ENCODE assay signal across 21 mouse cellular contexts in the genomic region with DNA sequence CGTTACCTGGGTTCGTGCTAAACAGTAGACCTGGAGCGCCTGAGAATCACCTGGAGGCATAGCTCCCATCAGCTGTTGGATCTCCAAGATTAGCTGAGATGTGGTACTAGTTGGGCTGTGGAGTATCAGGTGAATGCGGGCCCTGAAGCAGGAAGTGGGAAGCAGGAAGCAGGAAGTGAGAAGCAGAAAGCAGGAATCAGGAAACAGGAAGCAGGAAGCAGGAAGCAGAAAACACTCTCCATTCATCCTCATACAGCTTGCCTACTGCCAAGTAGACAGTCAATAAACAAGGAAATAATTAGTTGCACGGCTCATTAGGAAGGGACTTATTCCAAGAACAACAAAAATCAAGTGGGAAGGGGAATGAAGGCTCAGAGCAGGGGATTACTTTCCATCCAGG.
A peak's percentile ranks its signal among the peaks of the same experiment; 100 is the strongest.
DNase-seq lines count a peak whose midpoint lies in the region; ATAC-seq and TF ChIP-seq lines count a peak whose summit lies in the region.
"Had no signal": no experiment of that assay in that cellular context is flagged by ENCODE, and none has a peak within 500 bp of the region (broad histone marks: within the 10 kb centered on the region; RNA-seq: fewer than 3 reads in every experiment).

No protein-coding gene starts in this region.

- H3K9me3 ChIP-seq in kidney, postnatal 0 days (replicated peaks; ENCODE audit: low read length): no peaks in the 10 kb centered on the region
- H3K9me3 ChIP-seq in CH12.LX (replicated peaks; ENCODE audit: low read length): peaks cover 3% of the 10 kb centered on the region

- no peak overlapping the region for H3K4me2 ChIP-seq in kidney, postnatal 0 days (ENCODE audit: low read length)
- no peak overlapping the region for H3K4me2 ChIP-seq in CH12.LX (ENCODE audit: insufficient read depth, low read depth, poor library complexity, severe bottlenecking)

- H3K9ac ChIP-seq in kidney, postnatal 0 days (ENCODE audit: low read depth, low read length): no peak overlapping the region
- H3K9ac ChIP-seq in CH12.LX (ENCODE audit: insufficient read depth, low read depth): no peak overlapping the region

- H3K79me2 ChIP-seq in CH12.LX (replicated peaks; ENCODE audit: control insufficient read depth, extremely low read depth, insufficient read depth, poor library complexity, severe bottlenecking): no peaks in the 10 kb centered on the region

- dilution Hi-C loops in CH12.LX (cut with MboI; ENCODE audit: extremely low pct_ligation_motif_present, extremely low pct_unique_long_range_greater_than_20kb, low sequenced_read_pairs): no loop called here

- H3K4me3 ChIP-seq in kidney, postnatal 0 days (replicated peaks; ENCODE audit: low read depth, low read length): no peak overlapping the region
- peak overlapping the region; percentile 79 for H3K4me3 ChIP-seq in testis, adult 2 months (ENCODE audit: control insufficient read depth, low read depth, low read length)
- no peak overlapping the region for H3K4me3 ChIP-seq in CH12.LX (replicated peaks in 1 of 3; ENCODE audit: low read depth in 2 of 3, low read length in 2 of 3, poor library complexity in 1 of 3)

- in situ Hi-C loops in CH12.LX (cut with MboI; ENCODE audit: low pct_ligation_motif_present, low pct_unique_long_range_greater_than_20kb, low sequenced_read_pairs): no loop called here

- ATAC-seq in kidney, postnatal 0 days (replicated peaks; ENCODE audit: low FRiP score, low read depth): no peak
- ATAC-seq: activated CD4-positive, CD25-positive, alpha-beta regulatory T cell, adult 4 months; CD4-positive, CD25-positive, alpha-beta regulatory T cell, adult 4 months; Patski had no signal

- H3K36me3 ChIP-seq in kidney, postnatal 0 days (ENCODE audit: insufficient read depth, low read length): no peaks in the 10 kb centered on the region
- H3K36me3 ChIP-seq in testis, adult 2 months (ENCODE audit: control insufficient read depth, insufficient read depth, low read length): no peaks in the 10 kb centered on the region
- H3K36me3 ChIP-seq in CH12.LX (replicated peaks in 1 of 2; ENCODE audit: control insufficient read depth in 1 of 2, insufficient read depth in 1 of 2, low read length in 1 of 2): no peaks in the 10 kb centered on the region
- H3K36me3 ChIP-seq: G1E had no signal

- no peak for TF ChIP-seq RAD21 in CH12.LX (IDR thresholded peaks at IDR 0.05; ENCODE audit: low read depth, low read length)

- WGBS in kidney, postnatal 0 days: 78% methylated on average over 5 of the region's 5 CpGs

- no peak for TF ChIP-seq EP300 in CH12.LX (IDR thresholded peaks at IDR 0.05; ENCODE audit: low read length)

- no peak for TF ChIP-seq POLR2A in testis, adult 2 months (IDR thresholded peaks at IDR 0.05; ENCODE audit: control insufficient read depth, low read depth, low read length)
- no peak for TF ChIP-seq POLR2A in CH12.LX (IDR thresholded peaks at IDR 0.05; ENCODE audit: low read depth, low read length)

- no peak for TF ChIP-seq CTCF in kidney, postnatal 0 days (IDR thresholded peaks at IDR 0.05; ENCODE audit: low read depth)
- no peak for TF ChIP-seq CTCF in testis, adult 2 months (IDR thresholded peaks at IDR 0.05; ENCODE audit: control insufficient read depth, insufficient read depth, insufficient replicate concordance, low read depth, low read length)
- TF ChIP-seq CTCF in CH12.LX (conservative IDR thresholded peaks at IDR 0.05 in 1 of 2, IDR thresholded peaks at IDR 0.05 in 1 of 2; ENCODE audit: low read depth in 2 of 2, low read length in 2 of 2): no peak

- no peak overlapping the region for H3K27ac ChIP-seq in kidney, postnatal 0 days
- no peak overlapping the region for H3K27ac ChIP-seq in testis, adult 2 months (ENCODE audit: control insufficient read depth, insufficient read depth, low read depth, low read length)
- H3K27ac ChIP-seq in CH12.LX (ENCODE audit: insufficient read depth, low read depth): no peak overlapping the region

- DNase-seq in kidney, postnatal 0 days (ENCODE audit: low spot score): peak; percentile 1
- DNase-seq in kidney, postnatal 14 days: no peak
- no peak for DNase-seq in testis, postnatal 10 days (ENCODE audit: low spot score)
- DNase-seq in CH12.LX (ENCODE audit: extremely low read depth): no peak
- DNase-seq in ovary, adult 18-20 months (ENCODE audit: low spot score): no peak
- DNase-seq: adrenal gland, adult 2 months; adrenal gland, adult 8-10 months; adrenal gland, postnatal 10 days; adrenal gland, postnatal 14 days; adrenal gland, postnatal 25 days; adrenal gland, postnatal 36 days; B cell, adult 2 months; cerebellum, adult 11 months; cerebellum, adult 11-12 months; cerebellum, adult 18-20 months; cerebellum, adult 2 months had no signal

- H3K27me3 ChIP-seq in kidney, postnatal 0 days (ENCODE audit: insufficient read depth, low read length): no peaks in the 10 kb centered on the region
- H3K27me3 ChIP-seq in testis, adult 2 months (ENCODE audit: control insufficient read depth, insufficient read depth, low read length): no peaks in the 10 kb centered on the region
- H3K27me3 ChIP-seq in CH12.LX (replicated peaks): no peaks in the 10 kb centered on the region
- H3K27me3 ChIP-seq: Patski had no signal

- no peaks in the 10 kb centered on the region for H3K4me1 ChIP-seq in kidney, postnatal 0 days (replicated peaks; ENCODE audit: insufficient read depth, low read length)
- H3K4me1 ChIP-seq in testis, adult 2 months (ENCODE audit: control insufficient read depth, insufficient read depth, low read length): no peaks in the 10 kb centered on the region
- H3K4me1 ChIP-seq in CH12.LX (ENCODE audit: control insufficient read depth in 1 of 2, insufficient read depth in 2 of 2): no peaks in the 10 kb centered on the region; a peak in 1 of 4 replicates

TF ChIP-seq in CH12.LX, 34 proteins besides CTCF, POLR2A, EP300 and RAD21:
- TF ChIP-seq ELF1 (IDR thresholded peaks at IDR 0.05; ENCODE audit: low read depth, low read length) (peak; percentile 90), ZNF384 (IDR thresholded peaks at IDR 0.05; ENCODE audit: low read depth, low read length) (no peak), HCFC1 (IDR thresholded peaks at IDR 0.05; ENCODE audit: low read depth, low read length) (peak; percentile 57)
